In genomic region chr17:83973461-83974350, GRCm38 (mm10) we compare ENCODE assay signal across 8 mouse cellular contexts.
A peak's percentile ranks its signal among the peaks of the same experiment; 100 is the strongest.
DNase-seq lines count a peak whose midpoint lies in the region; ATAC-seq and TF ChIP-seq lines count a peak whose summit lies in the region.

No protein-coding gene starts in this region.

- DNase-seq in kidney, adult 2 months, result peak; percentile 68
- DNase-seq in kidney, adult 11 months, result no peak
- DNase-seq in ES-E14 (ENCODE audit: low read depth, low spot score), result no peak
- DNase-seq in embryo, embryonic 10.5 days (ENCODE audit: low spot score), result peak; percentile 69
- peak; percentile 65 for DNase-seq in lung, postnatal 0 days (ENCODE audit: low spot score)
- DNase-seq in thymus, postnatal 14 days, result peak; percentile 77
- no peak for DNase-seq in forebrain, embryonic 11.5 days (ENCODE audit: low spot score)

- 44% methylated on average over 18 of the region's 18 CpGs for WGBS in kidney, adult 2 months
- 30% methylated on average over 18 of the region's 18 CpGs for WGBS in intestine, embryonic 15.5 days
- WGBS in lung, postnatal 0 days, result 28% methylated on average over 18 of the region's 18 CpGs
- 47% methylated on average over 18 of the region's 18 CpGs for WGBS in forebrain, embryonic 11.5 days

- peak; percentile 65 for TF ChIP-seq CTCF in kidney, adult 2 months (conservative IDR thresholded peaks at IDR 0.05; ENCODE audit: insufficient read depth, insufficient read length, low read depth, low read length)
- peak; percentile 77 for TF ChIP-seq CTCF in lung, postnatal 0 days (IDR thresholded peaks at IDR 0.05)

- peak overlapping the region; percentile 25 for H3K4me2 ChIP-seq in intestine, embryonic 15.5 days (replicated peaks)
- no peak overlapping the region; the same call in 1 of the 2 replicates for H3K4me2 ChIP-seq in lung, postnatal 0 days (replicated peaks; ENCODE audit: low read depth, low read length)
- no peak overlapping the region for H3K4me2 ChIP-seq in forebrain, embryonic 11.5 days (ENCODE audit: low read depth, low read length, severe bottlenecking)

- 0 out of 2 replicates have a peak, but pooled peaks cover 2% of the 10 kb centered on the region for H3K4me1 ChIP-seq in kidney, adult 2 months (ENCODE audit: control insufficient read depth, insufficient read depth, low read length)
- H3K4me1 ChIP-seq in ES-E14 (ENCODE audit: control insufficient read depth in 2 of 2, insufficient read depth in 2 of 2, low read length in 2 of 2, poor library complexity in 1 of 2), result peaks cover 0 to 4% of the 10 kb centered on the region in 2 experiments; a peak in 1 of 4 replicates
- H3K4me1 ChIP-seq in intestine, embryonic 15.5 days (replicated peaks), result peaks cover 14% of the 10 kb centered on the region
- H3K4me1 ChIP-seq in lung, postnatal 0 days (ENCODE audit: insufficient read depth, low read depth, low read length), result peaks cover 4% of the 10 kb centered on the region; the same call in 1 of the 2 replicates
- peaks cover 2% of the 10 kb centered on the region; the same call in 1 of the 2 replicates for H3K4me1 ChIP-seq in forebrain, embryonic 11.5 days (replicated peaks; ENCODE audit: control insufficient read depth, insufficient read depth, low read length)

- H3K36me3 ChIP-seq in kidney, adult 2 months (ENCODE audit: control insufficient read depth, insufficient read depth, low read length), result no peaks in the 10 kb centered on the region
- no peaks in the 10 kb centered on the region for H3K36me3 ChIP-seq in ES-E14 (ENCODE audit: control insufficient read depth, insufficient read depth, low read length, poor library complexity, severe bottlenecking)
- no peaks in the 10 kb centered on the region for H3K36me3 ChIP-seq in intestine, embryonic 15.5 days
- no peaks in the 10 kb centered on the region for H3K36me3 ChIP-seq in lung, postnatal 0 days (ENCODE audit: insufficient read depth, low read length)
- no peaks in the 10 kb centered on the region for H3K36me3 ChIP-seq in forebrain, embryonic 11.5 days (ENCODE audit: control insufficient read depth, insufficient read depth, low read length)

- no peak overlapping the region for H3K9ac ChIP-seq in ES-E14 (ENCODE audit: insufficient read depth, low read depth, low read length, poor library complexity, severe bottlenecking)
- no peak overlapping the region for H3K9ac ChIP-seq in intestine, embryonic 15.5 days
- no peak overlapping the region for H3K9ac ChIP-seq in lung, postnatal 0 days (replicated peaks; ENCODE audit: low read depth)
- H3K9ac ChIP-seq in forebrain, embryonic 11.5 days (ENCODE audit: low read length), result no peak overlapping the region

- peak; percentile 42 for ATAC-seq in intestine, embryonic 15.5 days
- ATAC-seq in lung, postnatal 0 days, result peak; percentile 52
- no peak for ATAC-seq in forebrain, embryonic 11.5 days (replicated peaks; ENCODE audit: low FRiP score)

- no peaks in the 10 kb centered on the region for H3K9me3 ChIP-seq in ES-E14 (ENCODE audit: control insufficient read depth, insufficient read depth, low read depth, low read length)
- no peaks in the 10 kb centered on the region for H3K9me3 ChIP-seq in intestine, embryonic 15.5 days
- H3K9me3 ChIP-seq in lung, postnatal 0 days (ENCODE audit: low read length), result no peaks in the 10 kb centered on the region
- H3K9me3 ChIP-seq in forebrain, embryonic 11.5 days (ENCODE audit: control insufficient read depth, low read length), result no peaks in the 10 kb centered on the region

- no peak overlapping the region for H3K27ac ChIP-seq in kidney, adult 2 months (ENCODE audit: insufficient read depth, low read depth, low read length)
- H3K27ac ChIP-seq in ES-E14 (ENCODE audit: insufficient read depth, low read depth, low read length, poor library complexity, severe bottlenecking), result no peak overlapping the region
- H3K27ac ChIP-seq in intestine, embryonic 15.5 days, result peak overlapping the region; percentile 29; the same call in 1 of the 2 replicates
- H3K27ac ChIP-seq in lung, postnatal 0 days (ENCODE audit: low read length), result no peak overlapping the region
- H3K27ac ChIP-seq in forebrain, embryonic 11.5 days (ENCODE audit: low read depth, low read length), result no peak overlapping the region

- H3K27me3 ChIP-seq in kidney, adult 2 months (replicated peaks; ENCODE audit: control insufficient read depth, insufficient read depth, low read length), result no peaks in the 10 kb centered on the region
- no peaks in the 10 kb centered on the region for H3K27me3 ChIP-seq in intestine, embryonic 15.5 days (replicated peaks)
- no peaks in the 10 kb centered on the region for H3K27me3 ChIP-seq in lung, postnatal 0 days (replicated peaks; ENCODE audit: insufficient read depth, low read length)
- no peaks in the 10 kb centered on the region for H3K27me3 ChIP-seq in forebrain, embryonic 11.5 days (ENCODE audit: control insufficient read depth, insufficient read depth, low read length)

- peak; percentile 19; the same call in 1 of the 2 replicates for TF ChIP-seq EP300 in lung, postnatal 0 days (IDR thresholded peaks at IDR 0.05)

- H3K4me3 ChIP-seq in kidney, adult 2 months (ENCODE audit: insufficient read depth, low read depth, low read length), result no peak overlapping the region
- H3K4me3 ChIP-seq in ES-E14 (ENCODE audit: insufficient read depth in 1 of 2, low read depth in 1 of 2, low read length in 2 of 2, poor library complexity in 1 of 2, severe bottlenecking in 1 of 2), result no peak overlapping the region
- H3K4me3 ChIP-seq in intestine, embryonic 15.5 days (replicated peaks), result no peak overlapping the region
- no peak overlapping the region for H3K4me3 ChIP-seq in lung, postnatal 0 days (ENCODE audit: low read depth, low read length)
- H3K4me3 ChIP-seq in forebrain, embryonic 11.5 days (ENCODE audit: low read depth, low read length), result no peak overlapping the region

- no peak for TF ChIP-seq POLR2A in kidney, adult 2 months (IDR thresholded peaks at IDR 0.05; ENCODE audit: low read depth, low read length)

- in situ Hi-C loops in ES-E14 (cut with MboI; ENCODE audit: low sequenced_read_pairs in 2 of 2, unreplicated experiment in 2 of 2), result loop anchor here in 1 of 2 experiments (25.0 kb wide), 1 partner anchor 414 kb away; no protein-coding TSS in a partner anchor

TF ChIP-seq in ES-E14, 5 proteins besides CTCF, POLR2A, EP300 and RAD21:
- TF ChIP-seq ZNF384 (IDR thresholded peaks at IDR 0.05; ENCODE audit: low read depth, low read length), result no peak
- TF ChIP-seq MAFK (IDR thresholded peaks at IDR 0.05; ENCODE audit: insufficient read depth, low read depth, low read length), result no peak
- TF ChIP-seq ZC3H11A (IDR thresholded peaks at IDR 0.05; ENCODE audit: borderline replicate concordance, low read depth, low read length), result peak; percentile 90; the same call in 1 of the 2 replicates

Comparison
In these comparisons a context has a peak if more than half of its experiments do, and no peak if none do; other contexts are left out.
1. DNase-seq: peak in kidney, adult 2 months (single experiment), embryo, embryonic 10.5 days (single experiment), lung, postnatal 0 days (single experiment) and thymus, postnatal 14 days (single experiment); none in kidney, adult 11 months (single experiment), ES-E14 (single experiment) and forebrain, embryonic 11.5 days (single experiment).